Mouse (Mus musculus) NIH3T3 (cell line): ENCODE results near the gene Eefsec.

Source experiments
- DNase-seq: peaks from one replicate; pipeline ENCODE4 v3.0.0-alpha.2; 2012; ENCODE audit warnings: low read depth

Eefsec gene

GRCm38 (mm10) chr6:88412604-88413003, 33.7 kb downstream of the Eefsec start:
- DNase-seq: no peak

GRCm38 (mm10) chr6:88409492-88409891, 36.8 kb downstream of the Eefsec start:
- no peak for DNase-seq

- no peak for DNase-seq
Observed at GRCm38 (mm10) chr6:88400451-88400850, 45.9 kb downstream of the Eefsec start.

- DNase-seq: no peak
Observed at GRCm38 (mm10) chr6:88397985-88398384, 48.4 kb downstream of the Eefsec start.

GRCm38 (mm10) chr6:88388946-88389345, 57.4 kb downstream of the Eefsec start:
- peak; percentile 83 for DNase-seq

- no peak for DNase-seq
Observed at GRCm38 (mm10) chr6:88387836-88388724, 58.3 kb downstream of the Eefsec start.

- no peak for DNase-seq
Observed at GRCm38 (mm10) chr6:88384420-88385053, 61.8 kb downstream of the Eefsec start.

- peak; percentile 77 for DNase-seq
Observed at GRCm38 (mm10) chr6:88383734-88384133, 62.6 kb downstream of the Eefsec start.

- DNase-seq: no peak
Observed at GRCm38 (mm10) chr6:88379756-88380155, 66.6 kb downstream of the Eefsec start.

- DNase-seq: no peak
Observed at GRCm38 (mm10) chr6:88378829-88379228, 67.5 kb downstream of the Eefsec start.

- no peak for DNase-seq
Observed at GRCm38 (mm10) chr6:88374247-88374646, 72.1 kb downstream of the Eefsec start.

GRCm38 (mm10) chr6:88369851-88370635, 76.3 kb downstream of the Eefsec start:
- peak; percentile 95 for DNase-seq

GRCm38 (mm10) chr6:88363475-88364012, 82.8 kb downstream of the Eefsec start:
- DNase-seq: no peak

GRCm38 (mm10) chr6:88361096-88361495, 85.2 kb downstream of the Eefsec start:
- DNase-seq: no peak

GRCm38 (mm10) chr6:88358210-88358609, 88.1 kb downstream of the Eefsec start:
- DNase-seq: no peak

- no peak for DNase-seq
Observed at GRCm38 (mm10) chr6:88355866-88356265, 90.5 kb downstream of the Eefsec start.

- DNase-seq: peak; percentile 69
Observed at GRCm38 (mm10) chr6:88352541-88352940, 93.8 kb downstream of the Eefsec start.

GRCm38 (mm10) chr6:88346776-88347175, 99.6 kb downstream of the Eefsec start:
- peak; percentile 45 for DNase-seq

GRCm38 (mm10) chr6:88345311-88345710, 101.0 kb downstream of the Eefsec start:
- no peak for DNase-seq

GRCm38 (mm10) chr6:88343485-88344450, 102.6 kb downstream of the Eefsec start:
- DNase-seq: peak; percentile 99

- DNase-seq: no peak
Observed at GRCm38 (mm10) chr6:88342965-88343364, 103.4 kb downstream of the Eefsec start.
